Mouse (Mus musculus): Measurements from ENCODE around the gene Daam2. TPM values are rescaled to one million over a fixed set of nuclear protein-coding genes. Genes with fewer than 3 reads are reported as not detected.

Gene Daam2
- 2.1 and 2.4 TPM in 2 replicates for polyA plus RNA-seq (2015; fragmentation: Nextera tagmentation; extraction: Ambion mirVana)

- H3K27ac ChIP-seq (ENCODE audit: low read depth, low read length): no peak within 1 kb of the TSS
- peaks cover 13% of the 10 kb centered on the region for H3K4me1 ChIP-seq (ENCODE audit: control insufficient read depth, insufficient read depth, low read depth, low read length)
- peak within 1 kb of the TSS; percentile 47 for H3K4me3 ChIP-seq (ENCODE audit: low read length)
- WGBS: 3% methylated on average over 38 of the region's 38 CpGs
- peak; percentile 89 for ATAC-seq
- peak within 1 kb of the TSS; percentile 82 for H3K4me2 ChIP-seq (ENCODE audit: low read length)
- peak within 1 kb of the TSS; percentile 54 for H3K9ac ChIP-seq (ENCODE audit: low read depth, low read length)
- peaks cover 10% of the 10 kb centered on the region for H3K27me3 ChIP-seq (replicated peaks; ENCODE audit: control insufficient read depth, insufficient read depth, low read length)
- no peaks in the 10 kb centered on the region for H3K9me3 ChIP-seq (ENCODE audit: control insufficient read depth, low read length)
- H3K36me3 ChIP-seq (ENCODE audit: control insufficient read depth, insufficient read depth, low read length): no peaks in the 10 kb centered on the region
Observed at GRCm38 (mm10) chr17:49563830-49564470, at the start of gene Daam2. Gene Daam2 (minus strand): TSS chr17:49564343.

DNA sequence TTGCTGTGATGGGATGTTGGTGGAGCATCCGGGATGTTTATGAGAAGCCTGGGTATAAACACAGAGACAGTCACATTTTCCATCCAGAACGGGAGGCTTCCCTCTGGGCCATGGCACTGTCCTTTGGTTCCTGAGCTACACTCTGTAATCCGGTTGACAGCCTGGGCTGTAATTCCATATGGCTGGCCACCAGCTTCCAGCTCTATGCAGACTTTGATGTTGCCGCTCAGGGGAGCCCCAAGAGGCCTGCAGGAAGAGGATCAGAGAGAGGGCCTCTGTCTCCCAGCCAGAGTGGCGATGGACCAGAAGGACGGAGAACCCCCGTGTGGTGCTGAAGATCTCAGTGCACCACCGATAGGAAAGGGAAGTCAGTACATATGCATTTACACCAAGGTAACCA lies 46.2 kb upstream of the Daam2 start:
- no peak overlapping the region for H3K4me2 ChIP-seq (ENCODE audit: low read length)
- WGBS: 64% methylated on average over 8 of the region's 8 CpGs
- ATAC-seq: no peak
- no peak overlapping the region for H3K4me3 ChIP-seq (ENCODE audit: low read length)
- H3K9ac ChIP-seq (ENCODE audit: low read depth, low read length): no peak overlapping the region
- no peaks in the 10 kb centered on the region for H3K27me3 ChIP-seq (replicated peaks; ENCODE audit: control insufficient read depth, insufficient read depth, low read length)
- H3K27ac ChIP-seq (ENCODE audit: low read depth, low read length): no peak overlapping the region
- peaks cover 2% of the 10 kb centered on the region; the same call in 1 of the 2 replicates for H3K9me3 ChIP-seq (ENCODE audit: control insufficient read depth, low read length)
- peaks cover 3% of the 10 kb centered on the region; the same call in 1 of the 2 replicates for H3K4me1 ChIP-seq (ENCODE audit: control insufficient read depth, insufficient read depth, low read depth, low read length)
- H3K36me3 ChIP-seq (ENCODE audit: control insufficient read depth, insufficient read depth, low read length): no peaks in the 10 kb centered on the region

GRCm38 (mm10) chr17:49607351-49608027 lies 43.3 kb upstream of the Daam2 start:
- H3K27ac ChIP-seq (ENCODE audit: low read depth, low read length): no peak overlapping the region
- H3K9ac ChIP-seq (ENCODE audit: low read depth, low read length): no peak overlapping the region
- H3K4me2 ChIP-seq (ENCODE audit: low read length): no peak overlapping the region
- no peaks in the 10 kb centered on the region for H3K4me1 ChIP-seq (ENCODE audit: control insufficient read depth, insufficient read depth, low read depth, low read length)
- no peaks in the 10 kb centered on the region for H3K36me3 ChIP-seq (ENCODE audit: control insufficient read depth, insufficient read depth, low read length)
- no peaks in the 10 kb centered on the region for H3K27me3 ChIP-seq (replicated peaks; ENCODE audit: control insufficient read depth, insufficient read depth, low read length)
- WGBS: 29% methylated on average over 7 of the region's 7 CpGs
- ATAC-seq: peak; percentile 64; the same call in 1 of the 2 replicates
- H3K9me3 ChIP-seq (ENCODE audit: control insufficient read depth, low read length): peaks cover 2% of the 10 kb centered on the region; the same call in 1 of the 2 replicates
- no peak overlapping the region for H3K4me3 ChIP-seq (ENCODE audit: low read length)

- Histone ChIP-seq H3K36me3 (ENCODE audit: control insufficient read depth, insufficient read depth, low read length) (no peaks in the 10 kb centered on the region), H3K9me3 (ENCODE audit: control insufficient read depth, low read length) (peaks cover 2% of the 10 kb centered on the region), H3K27me3 (replicated peaks; ENCODE audit: control insufficient read depth, insufficient read depth, low read length) (no peaks in the 10 kb centered on the region), H3K4me2 (ENCODE audit: low read length) (no peak overlapping the region), H3K9ac (ENCODE audit: low read depth, low read length) (no peak overlapping the region), H3K4me3 (ENCODE audit: low read length) (no peak overlapping the region), H3K4me1 (ENCODE audit: control insufficient read depth, insufficient read depth, low read depth, low read length) (no peaks in the 10 kb centered on the region), H3K27ac (ENCODE audit: low read depth, low read length) (no peak overlapping the region)
- no peak for ATAC-seq
- 71% methylated on average over 4 of the region's 4 CpGs for WGBS
Observed at GRCm38 (mm10) chr17:49605397-49605796, 41.3 kb upstream of the Daam2 start.

GRCm38 (mm10) chr17:49590051-49590450 lies 25.9 kb upstream of the Daam2 start:
- no peaks in the 10 kb centered on the region for H3K27me3 ChIP-seq (replicated peaks; ENCODE audit: control insufficient read depth, insufficient read depth, low read length)
- no peak overlapping the region for H3K9ac ChIP-seq (ENCODE audit: low read depth, low read length)
- no peaks in the 10 kb centered on the region for H3K4me1 ChIP-seq (ENCODE audit: control insufficient read depth, insufficient read depth, low read depth, low read length)
- no peak overlapping the region for H3K4me3 ChIP-seq (ENCODE audit: low read length)
- ATAC-seq: peak; percentile 27; the same call in 1 of the 2 replicates
- H3K9me3 ChIP-seq (ENCODE audit: control insufficient read depth, low read length): no peaks in the 10 kb centered on the region
- no peak overlapping the region for H3K4me2 ChIP-seq (ENCODE audit: low read length)
- no peaks in the 10 kb centered on the region for H3K36me3 ChIP-seq (ENCODE audit: control insufficient read depth, insufficient read depth, low read length)
- 20% methylated on average over 8 of the region's 8 CpGs for WGBS
- no peak overlapping the region for H3K27ac ChIP-seq (ENCODE audit: low read depth, low read length)

GRCm38 (mm10) chr17:49582471-49582870 lies 18.3 kb upstream of the Daam2 start:
- WGBS: 70% methylated on average over 11 of the region's 11 CpGs
- H3K4me3 ChIP-seq (ENCODE audit: low read length): no peak overlapping the region
- no peak for ATAC-seq

DNA sequence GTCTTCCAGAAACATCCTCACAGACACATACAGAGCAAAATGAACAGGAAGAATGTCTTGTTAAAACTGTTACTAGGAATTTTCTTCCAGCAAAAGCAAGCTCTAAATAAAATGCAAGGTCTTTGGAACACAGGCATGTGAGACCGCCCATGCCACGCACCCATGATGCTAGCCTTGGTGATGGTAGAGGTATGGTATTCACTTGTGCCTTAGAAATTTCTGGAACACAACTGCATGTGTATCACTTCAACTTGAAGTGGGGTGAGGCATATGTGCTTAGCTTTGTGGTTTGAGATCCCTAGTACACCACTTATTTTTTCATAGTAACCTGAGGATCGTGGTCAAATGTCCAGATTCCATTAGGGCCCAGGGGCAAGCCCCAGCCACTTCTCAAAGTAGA lies 13.2 kb upstream of the Daam2 start:
- no peak for ATAC-seq
- Histone ChIP-seq H3K4me1 (ENCODE audit: control insufficient read depth, insufficient read depth, low read depth, low read length) (no peaks in the 10 kb centered on the region), H3K27me3 (replicated peaks; ENCODE audit: control insufficient read depth, insufficient read depth, low read length) (no peaks in the 10 kb centered on the region), H3K27ac (ENCODE audit: low read depth, low read length) (no peak overlapping the region), H3K9me3 (ENCODE audit: control insufficient read depth, low read length) (peaks cover 2% of the 10 kb centered on the region; the same call in 1 of the 2 replicates), H3K36me3 (ENCODE audit: control insufficient read depth, insufficient read depth, low read length) (no peaks in the 10 kb centered on the region), H3K9ac (ENCODE audit: low read depth, low read length) (no peak overlapping the region), H3K4me3 (ENCODE audit: low read length) (no peak overlapping the region), H3K4me2 (ENCODE audit: low read length) (no peak overlapping the region)
- WGBS: 99% methylated on average over 3 of the region's 3 CpGs

More at GRCm38 (mm10) chr17:49582471-49582870, 18.3 kb upstream of the Daam2 start:
- H3K4me2 ChIP-seq (ENCODE audit: low read length): no peak overlapping the region
- no peaks in the 10 kb centered on the region for H3K4me1 ChIP-seq (ENCODE audit: control insufficient read depth, insufficient read depth, low read depth, low read length)
- H3K36me3 ChIP-seq (ENCODE audit: control insufficient read depth, insufficient read depth, low read length): no peaks in the 10 kb centered on the region
- H3K9ac ChIP-seq (ENCODE audit: low read depth, low read length): no peak overlapping the region
- no peaks in the 10 kb centered on the region for H3K9me3 ChIP-seq (ENCODE audit: control insufficient read depth, low read length)
- no peaks in the 10 kb centered on the region for H3K27me3 ChIP-seq (replicated peaks; ENCODE audit: control insufficient read depth, insufficient read depth, low read length)
- H3K27ac ChIP-seq (ENCODE audit: low read depth, low read length): no peak overlapping the region

DNA sequence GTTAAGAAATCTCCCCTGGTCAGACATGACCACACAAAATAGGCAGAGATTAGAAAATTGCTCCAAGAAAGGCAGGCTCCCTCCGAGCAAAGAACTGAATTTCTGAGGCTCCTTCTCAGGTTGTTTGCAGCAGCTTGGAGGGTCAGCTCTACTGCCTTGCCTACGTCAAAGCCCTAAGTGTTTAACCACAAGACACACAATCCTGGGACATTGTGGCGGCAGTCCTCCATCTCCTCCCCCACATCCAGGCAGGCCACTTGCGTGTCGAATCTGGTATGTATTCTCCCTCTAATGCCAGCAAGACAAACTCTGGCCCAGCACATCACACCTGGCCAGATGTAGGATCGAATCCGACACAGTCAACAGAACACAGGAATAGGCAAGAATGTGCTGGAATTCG lies 4.6 kb upstream of the Daam2 start:
- 85% methylated on average over 8 of the region's 8 CpGs for WGBS
- 0 out of 2 replicates have a peak, but pooled peaks cover 2% of the 10 kb centered on the region for H3K9me3 ChIP-seq (ENCODE audit: control insufficient read depth, low read length)
- no peaks in the 10 kb centered on the region for H3K36me3 ChIP-seq (ENCODE audit: control insufficient read depth, insufficient read depth, low read length)
- ATAC-seq: no peak
- no peak overlapping the region for H3K4me3 ChIP-seq (ENCODE audit: low read length)
- peaks cover 7% of the 10 kb centered on the region for H3K4me1 ChIP-seq (ENCODE audit: control insufficient read depth, insufficient read depth, low read depth, low read length)
- no peak overlapping the region for H3K4me2 ChIP-seq (ENCODE audit: low read length)
- no peak overlapping the region for H3K27ac ChIP-seq (ENCODE audit: low read depth, low read length)
- peaks cover 2% of the 10 kb centered on the region for H3K27me3 ChIP-seq (replicated peaks; ENCODE audit: control insufficient read depth, insufficient read depth, low read length)
- no peak overlapping the region for H3K9ac ChIP-seq (ENCODE audit: low read depth, low read length)

- Histone ChIP-seq H3K4me3 (ENCODE audit: low read length) (peak overlapping the region; percentile 47), H3K36me3 (ENCODE audit: control insufficient read depth, insufficient read depth, low read length) (no peaks in the 10 kb centered on the region), H3K27ac (ENCODE audit: low read depth, low read length) (no peak overlapping the region), H3K4me2 (ENCODE audit: low read length) (peak overlapping the region; percentile 82), H3K27me3 (replicated peaks; ENCODE audit: control insufficient read depth, insufficient read depth, low read length) (peaks cover 10% of the 10 kb centered on the region), H3K4me1 (ENCODE audit: control insufficient read depth, insufficient read depth, low read depth, low read length) (peaks cover 13% of the 10 kb centered on the region), H3K9me3 (ENCODE audit: control insufficient read depth, low read length) (no peaks in the 10 kb centered on the region), H3K9ac (ENCODE audit: low read depth, low read length) (peak overlapping the region; percentile 54)
- WGBS: 37% methylated on average over 3 of the region's 3 CpGs
- ATAC-seq: no peak
Observed at GRCm38 (mm10) chr17:49564489-49564888, 346 bp upstream of the Daam2 start.

All from hindbrain, embryonic 16.5 days (tissue).